Mouse (Mus musculus) liver, embryonic 14.5 days (tissue): ENCODE data around the gene Get4.

ENCODE experiments used
- CTCF ChIP-seq: IDR thresholded peaks from 2 replicates; pipeline ENCODE4 v1.5.1; 2016; ENCODE audit warnings: antibody characterized with exemption, low read depth, control low read depth
- EP300 ChIP-seq: IDR thresholded peaks from 2 replicates; pipeline ENCODE4 v1.6.1; 2016; ENCODE audit warnings: antibody characterized with exemption, low read depth

DNA sequence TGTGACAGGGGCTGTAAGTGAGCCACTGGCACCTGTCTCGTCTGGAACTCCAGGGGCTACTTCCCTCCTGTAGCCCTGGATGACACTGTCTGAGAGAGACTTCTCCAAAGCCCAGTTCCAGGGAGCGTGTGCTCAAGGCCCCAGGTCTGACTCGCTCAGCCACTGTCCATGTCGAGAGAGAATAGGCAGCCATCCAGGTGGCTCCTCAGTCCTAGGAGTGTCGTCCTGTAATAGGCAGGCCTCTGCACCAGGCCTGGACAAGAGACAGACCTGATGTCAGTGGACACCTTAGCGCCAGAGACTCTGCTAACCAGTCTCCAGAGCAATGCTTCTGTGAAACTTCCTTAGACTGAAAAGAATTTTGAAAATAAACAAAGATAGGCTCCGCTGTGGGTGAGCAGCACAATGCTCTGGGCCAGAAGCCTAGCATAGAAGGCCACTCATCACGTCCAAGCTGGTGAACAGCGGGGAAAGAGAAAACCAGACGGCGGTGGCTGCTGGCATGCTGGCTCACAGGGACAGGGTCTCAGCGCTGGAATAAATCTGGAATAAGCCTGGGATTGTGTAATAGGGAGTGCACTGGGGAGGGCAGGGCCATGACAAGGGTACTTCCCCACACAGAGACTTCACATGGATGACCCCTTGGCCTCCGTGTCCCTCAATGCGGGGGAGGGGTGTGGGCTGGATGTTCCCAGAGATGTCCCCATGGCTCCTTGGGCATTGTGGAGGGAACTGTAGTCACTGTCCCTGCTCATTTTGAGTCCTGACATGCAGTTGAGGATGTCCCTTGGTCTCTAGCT, 34.2 kb downstream of the Get4 start:
- TF ChIP-seq CTCF (no peak), EP300 (no peak)
